Mouse (Mus musculus) intestine, postnatal 0 days (tissue): ENCODE data around the gene Tor3a. TPM values are rescaled to one million over a fixed set of nuclear protein-coding genes. Genes with fewer than 3 reads are reported as not detected.

Experiments used
- ATAC-seq: fragments of 200-750 bp; cut with Nextera tagmentation; 2 replicates; pipeline ENCODE4 v1.8.0; 2017; ENCODE audit warnings: mild to moderate bottlenecking, moderate TSS enrichment, moderate library complexity
- H3K27ac ChIP-seq: fragments of 300-500 bp; sonication (generic); 2 replicates; pipeline ENCODE4 v1.5.1; 2014; ENCODE audit warnings: mild to moderate bottlenecking, low read depth, low read length, moderate library complexity
- H3K27me3 ChIP-seq: fragments of 300-500 bp; sonication (generic); replicated peaks from 2 replicates; pipeline ENCODE4 v1.6.1; 2014; ENCODE audit warnings: low read length, mixed read lengths; ENCODE audit not compliant: control insufficient read depth, insufficient read depth
- H3K36me3 ChIP-seq: fragments of 300-500 bp; sonication (generic); 2 replicates; pipeline ENCODE4 v1.6.1; 2014; ENCODE audit warnings: mild to moderate bottlenecking, moderate library complexity; ENCODE audit not compliant: control insufficient read depth, insufficient read depth
- H3K4me1 ChIP-seq: fragments of 300-500 bp; sonication (generic); replicated peaks from 2 replicates; pipeline ENCODE4 v1.6.1; 2014; ENCODE audit warnings: antibody characterized with exemption, low read length, mixed read lengths; ENCODE audit not compliant: control insufficient read depth, insufficient read depth
- H3K4me2 ChIP-seq: fragments of 300-500 bp; sonication (generic); replicated peaks from 2 replicates; pipeline ENCODE4 v1.6.1; 2014; ENCODE audit warnings: low read depth, mild to moderate bottlenecking, moderate library complexity
- H3K4me3 ChIP-seq: fragments of 300-500 bp; sonication (generic); 2 replicates; pipeline ENCODE4 v1.5.1; 2014; ENCODE audit warnings: low read depth, low read length
- H3K9ac ChIP-seq: fragments of 300-500 bp; sonication (generic); 2 replicates; pipeline ENCODE4 v1.6.1; 2014; ENCODE audit warnings: mild to moderate bottlenecking, low read depth, low read length
- H3K9me3 ChIP-seq: fragments of 300-500 bp; sonication (generic); 2 replicates; pipeline ENCODE4 v1.6.1; 2016; ENCODE audit warnings: mixed run types; ENCODE audit not compliant: control insufficient read depth
- CTCF ChIP-seq: sonication (generic); IDR thresholded peaks from 2 replicates; pipeline ENCODE4 v1.5.1; 2016; ENCODE audit warnings: low read depth, mild to moderate bottlenecking, control low read depth, antibody characterized with exemption, moderate library complexity
- WGBS: fragments of 180-500 bp; shearing (Covaris S2); extraction: QIAGEN DNeasy Blood & Tissue Kit; methylation state at CpG from one replicate; pipeline ENCODE4 v1.1.7; 2014; 5-methylcytosine and 5-hydroxymethylcytosine counted together
- polyA plus RNA-seq: library from polyadenylated mRNA; unstranded; fragments of >200 nt; fragmentation: Nextera tagmentation; extraction: Ambion mirVana; gene quantifications from 2 replicates; pipeline ENCODE4 v1.2.1, GENCODE M21; 2015

Tor3a gene
- polyA plus RNA-seq, 1 experiment from 2014 or later: 7.1 TPM

DNA sequence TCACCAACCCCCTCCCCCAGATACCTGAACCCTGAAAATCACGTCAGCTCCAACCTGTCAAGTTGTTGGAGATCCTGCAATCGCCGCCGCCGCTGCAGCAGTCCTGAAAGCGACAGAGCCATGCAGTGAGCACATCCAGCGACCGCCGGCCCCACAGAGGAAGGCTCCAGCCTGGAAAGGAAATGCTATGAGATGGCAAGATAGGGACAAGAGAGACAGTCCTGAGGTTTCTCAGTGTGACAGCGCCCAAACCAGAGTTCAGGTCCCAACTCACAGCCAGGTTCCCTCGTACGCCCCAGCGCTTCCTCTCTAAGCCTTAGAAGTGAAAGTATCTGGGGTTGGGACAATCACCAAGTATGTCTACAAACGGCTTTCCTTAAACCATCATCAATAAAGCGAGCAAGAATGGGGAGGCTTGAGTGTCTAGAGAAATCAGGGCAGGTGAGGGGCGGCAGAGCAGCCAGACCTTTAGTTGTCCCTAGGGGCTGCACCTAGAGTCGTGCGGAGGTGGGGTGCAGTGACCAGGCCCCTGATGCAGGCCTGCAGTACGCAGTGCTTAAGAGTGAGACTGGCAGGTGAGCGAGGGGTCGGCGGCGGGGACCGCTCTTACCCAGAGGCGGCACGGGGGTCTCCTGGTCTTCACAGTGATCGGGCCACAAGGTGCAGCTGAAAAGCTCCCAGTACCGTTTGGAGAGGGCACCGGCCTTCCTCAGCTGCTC, 521 bp downstream of the Tor3a start:
- Histone ChIP-seq H3K9me3 (no peaks in the 10 kb centered on the region), H3K27me3 (no peaks in the 10 kb centered on the region), H3K27ac (peak overlapping the region; percentile 66), H3K4me1 (0 out of 2 replicates have a peak, but pooled peaks cover 3% of the 10 kb centered on the region), H3K4me3 (peak overlapping the region; percentile 65), H3K4me2 (peak overlapping the region; percentile 100), H3K9ac (peak overlapping the region; percentile 62), H3K36me3 (no peaks in the 10 kb centered on the region; the same call in 1 of the 2 replicates)
- TF ChIP-seq CTCF: no peak
- peak; percentile 25; the same call in 1 of the 2 replicates for ATAC-seq
- WGBS: under 1% methylated on average over 29 of the region's 29 CpGs

DNA sequence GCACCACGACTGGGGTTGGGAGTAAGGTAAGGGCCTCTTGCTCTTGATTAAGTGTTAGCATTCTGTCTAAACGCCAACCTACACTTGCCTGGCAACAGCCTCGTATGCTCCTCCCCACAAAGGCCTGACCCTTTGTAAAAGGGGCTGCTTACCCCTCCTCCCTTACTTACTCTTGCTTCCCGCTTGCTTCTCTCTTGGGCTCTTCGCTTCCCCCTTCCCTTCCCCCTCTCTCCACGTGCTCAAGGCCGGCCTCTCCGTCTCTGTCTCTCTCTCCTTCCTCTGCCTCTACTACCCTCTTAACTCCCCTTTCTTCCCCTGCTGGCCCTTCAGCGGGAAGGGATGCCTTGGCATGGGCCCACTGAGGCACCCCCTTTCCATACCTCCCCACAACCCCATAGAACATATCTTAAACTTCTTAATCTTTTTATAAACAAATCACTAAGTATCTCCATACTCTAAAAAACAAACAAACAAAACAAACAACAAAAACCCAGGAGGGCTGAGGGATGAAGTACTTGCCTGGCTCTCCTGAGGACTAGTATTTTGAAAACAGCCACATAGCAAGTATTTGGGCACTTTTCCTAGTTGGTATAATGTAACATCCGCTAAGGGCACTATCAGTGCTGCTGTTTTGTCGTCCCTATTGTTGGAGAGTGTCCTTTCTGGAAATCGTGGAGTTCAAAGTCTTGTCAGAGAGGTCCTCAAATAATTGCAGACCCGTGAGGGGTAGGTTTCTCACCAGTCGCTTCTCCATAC, 1.3 kb downstream of the Tor3a start:
- ATAC-seq: no peak
- no peak for TF ChIP-seq CTCF
- Histone ChIP-seq H3K27ac (peak overlapping the region; percentile 66; the same call in 1 of the 2 replicates), H3K4me3 (peak overlapping the region; percentile 65), H3K27me3 (no peaks in the 10 kb centered on the region), H3K9ac (peak overlapping the region; percentile 62; the same call in 1 of the 2 replicates), H3K9me3 (no peaks in the 10 kb centered on the region), H3K4me2 (peak overlapping the region; percentile 100), H3K36me3 (no peaks in the 10 kb centered on the region; the same call in 1 of the 2 replicates), H3K4me1 (0 out of 2 replicates have a peak, but pooled peaks cover 3% of the 10 kb centered on the region)
- WGBS: 40% methylated on average over 14 of the region's 14 CpGs

DNA sequence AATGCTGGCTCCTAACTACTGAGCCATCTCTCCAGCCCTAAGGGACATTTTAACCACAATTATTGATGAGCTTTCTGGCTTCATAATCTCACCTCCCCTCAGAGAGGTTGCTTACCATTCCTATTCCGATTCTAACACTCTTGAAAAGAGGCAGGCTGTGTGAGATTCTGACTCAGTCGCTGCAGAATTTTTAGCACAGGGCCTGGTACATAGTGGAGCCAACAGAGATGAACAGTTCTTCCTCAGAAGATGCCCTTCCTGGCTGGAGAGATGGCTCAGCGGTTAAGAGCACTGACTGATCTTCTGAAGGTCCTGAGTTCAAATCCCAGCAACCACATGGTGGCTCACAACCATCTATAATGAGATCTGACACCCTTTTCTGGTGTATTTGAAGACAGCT, 2.2 kb downstream of the Tor3a start:
- TF ChIP-seq CTCF: no peak
- Histone ChIP-seq H3K27ac (no peak overlapping the region), H3K9me3 (no peaks in the 10 kb centered on the region), H3K4me1 (0 out of 2 replicates have a peak, but pooled peaks cover 3% of the 10 kb centered on the region), H3K36me3 (no peaks in the 10 kb centered on the region; the same call in 1 of the 2 replicates), H3K27me3 (no peaks in the 10 kb centered on the region), H3K4me3 (no peak overlapping the region), H3K9ac (no peak overlapping the region), H3K4me2 (no peak overlapping the region)
- ATAC-seq: no peak
- WGBS: 95% methylated on average over 3 of the region's 3 CpGs

DNA sequence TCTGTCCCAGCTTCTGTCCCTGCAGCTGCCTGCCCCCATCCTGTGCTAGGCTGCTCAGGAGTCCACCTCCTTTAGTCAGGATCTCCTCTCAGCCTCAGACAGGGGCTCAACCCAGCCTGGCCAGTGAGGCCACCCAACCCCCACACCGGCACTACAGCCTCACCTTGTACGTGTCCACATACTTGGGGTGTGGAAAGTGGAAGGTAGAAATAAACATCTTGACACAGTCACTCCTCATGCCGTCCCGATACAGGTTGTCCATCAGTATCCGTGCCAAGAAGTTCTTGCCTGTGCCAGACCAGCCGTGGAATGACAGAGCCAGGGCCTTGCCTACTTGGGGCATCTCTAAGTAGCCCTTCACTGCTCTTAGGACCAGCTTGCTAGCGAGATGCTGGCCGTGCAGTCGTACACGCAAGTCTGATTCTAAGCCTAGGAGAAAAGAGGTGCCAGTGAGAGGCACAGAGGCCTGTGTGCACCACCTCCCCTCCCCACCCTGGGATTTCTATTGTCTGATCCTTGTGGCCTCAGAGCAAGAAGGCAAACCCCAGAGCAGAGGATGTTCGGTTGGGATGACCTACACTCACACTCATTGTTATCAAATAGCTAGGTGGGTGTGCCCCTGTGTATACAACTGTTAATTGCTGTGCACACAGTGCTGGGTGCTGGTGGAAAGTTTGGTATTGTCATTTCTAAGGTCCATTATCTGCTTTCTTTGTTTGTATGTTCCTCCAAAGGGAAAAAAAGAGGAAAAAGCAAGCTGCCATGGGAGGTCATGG, 4.8 kb downstream of the Tor3a start:
- Histone ChIP-seq H3K27me3 (no peaks in the 10 kb centered on the region), H3K27ac (no peak overlapping the region), H3K9me3 (no peaks in the 10 kb centered on the region), H3K9ac (no peak overlapping the region), H3K36me3 (no peaks in the 10 kb centered on the region; the same call in 1 of the 2 replicates), H3K4me3 (no peak overlapping the region), H3K4me1 (0 out of 2 replicates have a peak, but pooled peaks cover under 1% of the 10 kb centered on the region), H3K4me2 (no peak overlapping the region)
- TF ChIP-seq CTCF: no peak
- WGBS: 44% methylated on average over 11 of the region's 11 CpGs
- ATAC-seq: no peak

DNA sequence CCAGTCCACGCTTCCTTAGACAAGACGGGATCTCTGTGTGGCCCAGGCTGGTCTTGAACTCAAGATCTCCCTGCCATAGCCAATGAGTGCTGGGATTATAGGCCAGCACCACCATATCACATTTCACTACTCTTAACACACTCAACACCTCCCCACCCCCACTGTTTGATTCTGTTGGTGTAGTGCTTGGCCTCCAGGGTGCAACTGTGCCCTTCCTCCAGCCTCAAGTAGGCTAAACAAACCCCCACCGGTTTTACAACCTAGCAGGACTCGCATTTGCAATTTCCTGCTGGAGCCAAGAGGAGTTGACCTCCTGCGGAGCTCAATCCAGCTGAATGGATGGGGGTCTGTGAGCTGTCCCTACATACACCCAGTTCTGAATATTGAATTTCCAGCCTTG, 5.6 kb downstream of the Tor3a start:
- WGBS: 43% methylated on average over 5 of the region's 5 CpGs
- ATAC-seq: no peak
- H3K27me3 ChIP-seq: no peaks in the 10 kb centered on the region

More for the DNA sequence above, 5.6 kb downstream of the Tor3a start:
- Histone ChIP-seq H3K4me2 (no peak overlapping the region), H3K4me3 (no peak overlapping the region), H3K9me3 (no peaks in the 10 kb centered on the region), H3K9ac (no peak overlapping the region), H3K4me1 (no peaks in the 10 kb centered on the region), H3K36me3 (no peaks in the 10 kb centered on the region; the same call in 1 of the 2 replicates), H3K27ac (no peak overlapping the region)
- TF ChIP-seq CTCF: no peak
